Mouse (Mus musculus): ENCODE measurements around the gene Kiss1r.

Kiss1r gene

DNA sequence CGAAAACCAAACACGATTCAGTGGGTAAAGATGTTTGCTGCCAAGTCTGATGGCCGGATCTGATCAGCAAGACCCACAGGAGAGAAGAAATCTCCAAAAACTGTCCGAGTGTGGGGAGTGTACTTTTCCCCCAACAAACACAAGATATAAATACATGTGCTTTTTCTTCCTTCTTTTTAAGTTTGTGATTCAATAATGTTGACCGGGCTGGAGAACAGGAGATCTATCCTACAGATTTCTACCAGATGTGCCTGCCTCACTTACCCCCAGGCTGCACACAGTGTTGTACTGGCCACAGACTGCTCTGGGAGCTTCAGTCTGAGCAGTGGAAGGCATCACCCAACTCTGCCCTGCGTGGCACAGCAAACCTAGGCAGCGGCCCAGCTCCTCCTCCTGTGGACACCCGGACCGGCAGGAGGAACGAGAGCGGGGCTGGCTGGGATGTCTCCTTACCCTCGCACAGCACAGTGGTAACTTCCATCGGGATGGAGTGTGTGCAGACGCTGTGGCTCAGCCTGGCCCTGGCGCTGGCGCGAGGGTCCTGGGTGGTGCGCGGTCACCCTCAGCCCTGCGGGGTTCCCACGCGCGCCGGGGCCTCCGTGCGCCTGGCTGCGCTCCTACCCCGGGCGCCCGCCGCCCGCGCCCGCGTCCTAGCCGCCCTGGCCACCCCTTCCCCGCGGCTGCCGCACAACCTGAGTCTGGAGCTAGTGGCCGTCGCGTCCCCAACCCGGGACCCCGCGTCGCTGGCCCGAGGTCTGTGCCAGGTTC, 53.8 kb downstream of the Kiss1r start, which contains the start of gene Grin3b:
Gene Grin3b, plus strand, starts transcription at position 301 of the 768 bp plus-strand sequence.
- no peak for DNase-seq (ENCODE audit: low spot score in 2 of 2)

DNA sequence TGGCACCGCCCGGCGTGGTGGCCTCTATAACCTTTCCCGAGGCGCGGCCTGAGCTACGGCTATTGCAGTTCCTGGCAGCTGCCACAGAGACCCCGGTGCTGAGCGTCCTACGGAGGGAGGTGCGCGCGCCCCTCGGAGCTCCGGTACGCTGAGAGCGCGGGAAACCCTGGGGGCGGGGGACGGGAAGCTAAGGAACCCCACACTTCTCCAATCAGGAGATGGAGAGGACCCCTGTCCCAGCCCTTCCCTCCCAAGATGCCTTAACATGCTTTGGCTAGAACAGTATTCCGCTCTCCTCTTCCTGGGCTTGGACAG, 54.4 kb downstream of the Kiss1r start:
- no peak for DNase-seq (ENCODE audit: low spot score in 2 of 2)

Measured in spleen, postnatal 36 days (tissue).